Mouse (Mus musculus): ENCODE results near the gene Rnf43.
A peak's percentile ranks its signal among the peaks of the same experiment; 100 is the strongest.

Gene Rnf43

DNA sequence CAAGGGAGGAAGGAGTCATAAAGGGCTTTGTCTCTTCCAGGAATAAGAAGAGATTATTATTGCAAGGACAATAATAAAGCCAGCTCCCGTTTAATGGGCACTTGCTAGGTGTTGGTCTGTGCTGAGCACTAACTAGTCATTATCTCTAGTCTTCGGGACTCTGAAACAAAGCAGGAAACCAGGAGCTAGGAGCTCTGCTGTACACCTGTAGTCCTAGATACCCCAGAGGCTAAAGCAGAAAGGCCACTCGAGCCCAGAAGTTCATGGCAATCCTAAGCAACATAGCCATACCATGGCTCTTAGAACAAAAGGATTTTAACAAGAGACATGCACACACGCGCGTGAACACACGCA, 47.7 kb downstream of the Rnf43 start:
- DNase-seq (ENCODE audit: low spot score), result no peak

DNA sequence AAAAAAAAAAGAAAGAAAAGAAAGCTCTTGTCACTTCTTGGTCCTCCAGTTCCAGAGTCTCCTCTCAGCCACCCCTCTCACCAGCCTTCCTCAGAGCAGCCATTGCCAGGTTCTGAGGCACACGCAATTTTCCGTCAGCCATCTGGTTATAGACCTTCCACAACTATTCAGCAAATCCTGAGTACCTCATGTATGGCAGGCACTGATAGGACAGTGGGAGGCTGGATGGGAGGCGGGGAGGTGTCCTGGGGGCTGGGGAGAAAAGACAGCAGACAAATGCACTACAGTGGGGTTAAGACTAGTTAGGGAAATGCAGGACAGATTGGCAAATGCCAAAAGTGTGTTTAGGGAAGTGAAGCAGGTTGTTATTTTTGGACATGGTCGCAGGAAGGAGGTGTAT, 49.7 kb downstream of the Rnf43 start:
- no peak for DNase-seq (ENCODE audit: low spot score)

DNA sequence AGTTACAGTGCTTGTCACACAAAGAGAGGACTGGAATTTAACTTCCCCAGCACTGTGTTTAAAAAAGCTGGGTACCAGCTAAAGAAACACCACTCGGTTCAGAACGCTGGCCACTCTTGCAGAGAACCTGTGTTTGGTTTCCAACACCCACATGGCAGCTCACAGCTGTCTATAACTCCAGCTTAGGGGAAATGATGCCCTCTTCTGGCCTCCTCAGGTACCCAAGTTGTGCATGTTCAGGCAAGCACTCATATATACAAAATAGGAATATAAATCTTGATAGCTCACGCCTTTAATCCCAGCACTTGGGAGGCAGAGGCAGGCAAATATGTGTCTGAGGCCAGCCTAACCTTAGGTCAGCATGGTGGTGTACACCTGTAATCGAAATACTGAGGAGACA, 53.5 kb downstream of the Rnf43 start:
- no peak for DNase-seq (ENCODE audit: low spot score)

DNA sequence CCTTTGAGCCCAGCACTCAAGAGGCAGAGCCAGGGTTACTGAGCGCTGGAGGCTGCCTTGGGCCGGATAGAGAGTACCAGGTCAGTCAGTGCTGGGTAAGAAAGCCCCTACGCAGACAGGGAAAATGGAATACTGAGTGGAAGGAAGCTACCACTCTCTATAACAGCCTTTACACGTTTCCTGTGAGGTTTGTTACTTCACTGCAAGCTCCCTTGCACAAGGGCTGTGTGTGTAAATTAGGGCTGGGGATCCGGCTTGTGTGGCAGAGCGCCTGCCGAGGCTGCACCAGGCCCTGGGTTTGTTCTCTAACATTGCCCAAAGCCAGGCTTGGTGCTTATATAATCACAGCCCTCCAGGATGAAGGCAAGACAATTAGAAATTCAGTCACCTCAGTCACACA, 57.0 kb downstream of the Rnf43 start:
- no peak for DNase-seq (ENCODE audit: low spot score)

DNA sequence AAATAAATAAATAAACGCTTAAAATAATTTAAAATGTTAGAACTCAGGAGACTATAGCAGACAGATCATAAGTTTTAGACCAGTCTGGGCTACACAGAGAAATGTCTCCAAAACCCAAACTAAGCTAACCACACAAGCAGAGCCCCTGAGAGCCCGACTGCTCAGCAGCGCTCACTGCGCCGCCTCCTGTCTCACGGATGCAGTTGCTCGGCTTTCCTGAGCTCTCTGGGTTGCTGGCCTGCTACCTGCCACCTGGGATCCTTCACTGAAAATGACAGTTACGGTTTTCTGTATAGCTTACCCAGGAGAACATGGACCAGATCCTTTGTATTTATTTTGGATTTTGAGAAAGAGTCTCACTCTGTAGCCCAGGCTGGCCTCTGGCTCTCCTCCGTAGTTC, 57.8 kb downstream of the Rnf43 start:
- no peak for DNase-seq (ENCODE audit: low spot score)

DNA sequence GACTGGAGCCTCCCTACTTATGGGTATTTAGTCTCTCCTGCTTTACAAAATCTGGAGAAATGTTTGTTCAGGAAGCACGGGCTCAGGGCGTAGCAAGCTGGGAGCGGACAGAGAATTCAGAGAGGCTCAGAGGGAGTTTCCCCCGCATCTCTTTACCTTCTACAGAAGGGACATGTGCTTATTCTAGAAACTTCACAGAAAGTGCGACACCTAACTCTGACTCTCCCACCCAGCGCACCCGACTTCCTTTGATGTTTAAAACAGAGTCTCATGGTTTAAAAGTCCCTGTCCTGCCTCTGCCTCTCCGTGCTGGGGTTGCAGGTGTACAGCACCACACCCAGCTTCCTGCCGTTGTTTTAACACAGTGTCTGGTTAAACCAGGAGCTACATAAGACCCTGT, 58.3 kb downstream of the Rnf43 start:
- DNase-seq (ENCODE audit: low spot score), result no peak

DNA sequence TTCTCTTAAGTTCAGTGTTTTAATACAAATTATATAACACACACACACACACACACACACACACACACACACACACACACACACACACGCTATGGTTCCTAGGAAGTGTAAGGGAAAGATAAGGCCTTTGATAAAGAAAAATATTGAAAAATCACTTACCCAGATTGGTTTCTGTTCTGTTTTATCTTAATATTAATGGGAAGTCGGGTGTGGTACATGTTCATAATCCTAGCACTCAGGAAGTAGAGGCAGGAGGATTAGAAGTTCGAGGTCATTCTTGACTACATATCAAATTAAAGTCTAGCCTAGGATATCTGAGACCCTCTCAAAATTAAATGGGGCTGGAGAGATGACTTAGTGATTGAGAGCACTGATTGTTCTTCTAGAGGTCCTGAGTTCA, 59.6 kb downstream of the Rnf43 start:
- DNase-seq (ENCODE audit: low spot score), result no peak

DNA sequence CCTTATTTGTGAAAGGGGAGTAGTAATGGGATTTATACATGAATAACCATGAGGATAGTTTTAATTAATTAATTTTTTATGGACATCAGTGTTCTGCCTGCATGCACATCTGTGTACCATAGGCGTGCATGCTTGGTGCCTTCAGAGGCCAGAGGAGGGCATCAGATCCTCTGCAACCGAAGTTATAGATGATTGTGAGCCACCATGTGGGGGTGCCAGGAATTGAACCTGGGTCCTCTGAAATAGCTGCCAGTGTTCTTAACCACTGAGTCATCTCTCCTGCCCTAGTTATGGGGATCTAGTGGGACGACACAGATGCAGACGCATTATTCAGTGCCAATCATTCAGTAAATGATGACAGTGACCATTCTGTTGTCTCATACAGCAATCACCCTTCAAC, 60.4 kb downstream of the Rnf43 start:
- no peak for DNase-seq (ENCODE audit: low spot score)

DNA sequence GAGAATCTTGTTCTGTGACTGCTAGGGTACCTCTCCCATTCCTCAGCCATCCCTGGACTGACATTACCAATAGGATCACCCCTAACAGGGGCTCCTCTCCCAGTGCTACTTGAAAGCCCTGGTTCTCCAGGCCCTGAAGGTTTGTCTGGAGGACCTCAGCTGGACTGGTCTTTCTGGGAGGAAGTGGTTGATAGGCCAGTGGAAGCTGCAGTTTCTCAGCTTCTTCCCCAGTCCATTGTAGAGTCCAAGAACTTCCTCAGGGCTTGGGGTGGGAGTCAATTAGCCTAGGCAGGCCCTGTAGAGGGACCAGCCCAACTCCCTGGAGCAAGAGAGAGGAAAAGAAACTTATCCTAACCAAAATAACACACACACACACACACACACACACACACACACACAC, 63.0 kb downstream of the Rnf43 start:
- no peak for DNase-seq (ENCODE audit: low spot score)

DNA sequence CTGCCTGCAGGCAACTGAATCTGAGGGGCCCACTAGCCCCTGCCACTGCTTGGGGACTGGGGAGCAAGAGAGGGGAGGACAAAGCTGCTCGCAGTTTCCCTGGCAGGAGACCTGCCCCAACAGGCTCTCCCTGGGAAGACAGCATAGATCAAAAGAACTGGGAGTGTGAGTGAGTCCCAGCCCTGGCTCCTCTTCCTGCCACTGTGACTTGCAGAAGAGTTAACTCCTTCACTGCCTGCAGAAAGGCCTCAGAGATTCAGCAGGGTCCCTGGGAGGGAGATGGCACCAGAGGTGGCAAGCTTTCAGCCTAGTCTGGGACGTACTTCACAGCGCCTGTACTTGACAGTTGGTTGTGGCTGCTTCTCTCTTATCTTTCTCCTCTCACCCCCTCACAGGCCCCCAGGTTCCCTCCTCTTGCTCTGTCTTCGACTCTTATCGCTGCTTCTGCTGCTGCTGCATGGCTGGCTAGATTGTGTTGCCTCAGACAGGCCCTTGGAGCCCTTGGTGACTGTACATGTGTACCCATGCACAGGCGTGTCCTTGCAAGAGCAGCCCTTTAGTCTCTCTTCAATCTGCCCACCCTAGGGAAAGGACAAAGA, 63.5 kb downstream of the Rnf43 start:
- no peak for DNase-seq (ENCODE audit: low spot score)

DNA sequence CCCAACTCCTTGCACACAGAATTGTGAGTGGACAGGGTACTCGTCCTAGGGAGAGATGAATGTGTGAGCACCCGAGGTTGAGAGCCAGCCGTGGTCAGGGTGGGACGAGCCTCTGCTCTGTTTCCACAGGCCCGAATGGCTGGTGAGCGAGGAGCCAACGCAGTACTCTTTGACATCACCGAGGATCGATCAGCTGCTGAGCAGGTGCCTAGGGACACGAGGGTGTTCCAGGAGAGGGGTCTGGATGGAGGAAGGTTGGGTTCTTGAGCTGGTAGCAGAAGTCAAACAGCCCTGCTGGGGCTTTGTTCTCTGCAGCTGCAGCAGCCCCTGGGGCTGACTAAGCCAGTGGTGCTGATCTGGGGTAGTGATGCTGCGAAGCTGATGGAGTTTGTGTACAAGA, 64.5 kb downstream of the Rnf43 start:
- DNase-seq (ENCODE audit: low spot score), result no peak

DNA sequence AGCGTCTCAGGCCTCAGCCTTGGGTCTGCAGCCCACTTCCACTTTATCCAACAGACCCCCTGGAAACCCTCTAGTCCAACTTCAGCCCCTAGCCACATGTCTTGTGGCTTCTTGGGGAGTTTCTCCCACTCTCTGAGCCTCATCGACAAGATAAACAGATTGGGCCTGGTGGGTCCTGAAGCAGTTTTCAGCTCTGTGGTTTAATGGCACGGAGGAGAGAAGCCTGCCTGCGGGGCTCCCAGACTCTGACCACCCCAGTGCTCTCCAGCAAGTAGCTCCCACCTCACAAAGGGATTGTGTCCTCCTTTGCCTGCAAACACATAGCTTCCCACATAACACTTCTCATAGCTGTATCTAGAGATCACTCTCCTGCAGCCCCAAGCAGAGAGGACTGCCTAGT, 64.9 kb downstream of the Rnf43 start:
- DNase-seq (ENCODE audit: low spot score), result no peak

DNA sequence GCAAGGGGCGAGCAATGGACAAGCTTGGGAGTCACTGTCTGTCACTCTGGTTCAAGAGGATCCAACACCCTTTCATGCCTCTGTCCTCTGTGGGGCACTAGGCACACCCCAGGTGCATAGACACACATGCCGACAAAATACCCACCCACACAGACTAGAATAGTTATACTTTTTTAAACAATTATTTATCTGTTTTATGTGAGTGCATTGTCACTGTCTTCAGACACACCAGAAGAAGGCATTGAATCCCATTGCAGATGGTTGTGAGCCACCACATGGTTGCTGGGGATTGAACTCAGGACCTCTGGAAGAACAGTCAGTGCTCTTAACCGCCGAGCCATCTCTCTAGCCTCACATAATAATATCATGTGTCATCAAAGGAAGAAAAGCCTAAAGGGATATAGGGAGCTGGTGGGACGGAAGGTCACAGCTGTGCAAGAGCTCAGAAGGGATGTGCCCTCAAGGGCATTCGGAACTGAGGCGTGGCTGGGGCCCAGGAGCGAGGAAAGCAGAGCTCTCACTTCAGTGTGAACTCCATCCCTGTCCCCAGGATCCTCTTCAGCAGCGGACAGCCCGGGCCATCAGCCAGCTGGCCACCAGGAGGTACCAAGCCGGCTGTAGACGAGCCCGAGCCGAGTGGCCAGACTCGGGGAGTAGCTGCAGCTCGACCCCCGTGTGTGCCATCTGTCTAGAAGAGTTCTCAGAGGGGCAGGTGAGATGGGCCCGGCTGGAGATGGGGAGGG, 66.5 kb downstream of the Rnf43 start:
- DNase-seq (ENCODE audit: low spot score), result no peak

DNA sequence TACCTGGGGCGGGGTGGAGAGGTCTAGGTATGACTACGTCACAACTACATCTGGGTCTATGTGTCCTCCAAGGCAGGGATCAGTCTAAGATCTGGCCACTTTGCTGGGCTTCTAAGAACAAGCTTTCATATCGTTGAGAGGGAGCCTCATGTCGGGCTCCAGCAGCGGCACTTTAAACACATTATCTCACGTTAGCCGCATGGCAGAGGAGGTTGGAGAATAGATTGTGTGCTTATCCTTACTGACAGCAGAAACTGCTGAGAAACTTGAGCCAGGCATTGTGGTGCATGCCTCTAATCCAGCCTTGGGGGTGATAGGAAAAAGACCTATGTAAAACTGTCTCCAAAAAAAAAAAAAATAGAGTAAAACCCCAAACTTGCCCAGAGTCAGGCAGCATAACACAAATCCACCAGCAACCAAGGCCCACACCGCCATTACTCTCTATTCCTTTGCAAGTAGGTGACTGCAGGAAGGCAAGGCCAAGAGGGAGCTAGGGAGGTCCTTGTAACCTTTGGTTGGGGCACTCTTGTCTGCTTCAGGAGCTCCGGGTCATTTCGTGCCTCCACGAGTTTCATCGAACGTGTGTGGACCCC, 67.2 kb downstream of the Rnf43 start:
- no peak for DNase-seq (ENCODE audit: low spot score)

DNA sequence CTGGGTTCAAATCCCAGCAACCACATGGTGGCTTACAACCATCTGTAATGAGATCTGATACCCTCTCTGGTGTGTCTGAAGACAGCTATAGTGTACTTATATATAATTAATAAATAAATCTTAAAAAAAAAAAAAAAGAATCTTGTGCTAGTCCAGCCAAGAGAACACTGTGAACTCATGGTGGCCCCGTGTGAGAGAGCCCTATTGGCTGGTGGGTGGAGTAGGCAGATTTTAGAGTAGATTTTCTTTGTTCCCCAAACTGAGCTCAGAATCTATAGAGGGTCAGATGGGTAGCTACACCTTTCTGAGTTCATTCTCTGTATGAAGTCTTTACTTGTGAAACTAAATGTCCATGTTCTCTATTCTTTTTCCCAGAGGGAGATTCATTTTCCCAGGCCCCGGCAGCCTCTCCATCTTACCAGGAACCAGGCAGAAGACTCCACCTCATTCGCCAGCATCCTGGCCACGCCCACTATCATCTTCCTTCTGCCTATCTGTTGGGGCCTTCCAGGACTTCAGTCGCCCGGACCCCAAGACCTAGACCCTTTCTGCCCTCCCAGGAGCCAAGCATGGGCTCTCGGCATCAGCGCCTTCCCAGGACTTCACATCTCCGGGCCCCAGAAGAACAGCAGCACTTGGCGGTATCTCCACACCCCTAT, 68.3 kb downstream of the Rnf43 start:
- DNase-seq (ENCODE audit: low spot score), result no peak

DNA sequence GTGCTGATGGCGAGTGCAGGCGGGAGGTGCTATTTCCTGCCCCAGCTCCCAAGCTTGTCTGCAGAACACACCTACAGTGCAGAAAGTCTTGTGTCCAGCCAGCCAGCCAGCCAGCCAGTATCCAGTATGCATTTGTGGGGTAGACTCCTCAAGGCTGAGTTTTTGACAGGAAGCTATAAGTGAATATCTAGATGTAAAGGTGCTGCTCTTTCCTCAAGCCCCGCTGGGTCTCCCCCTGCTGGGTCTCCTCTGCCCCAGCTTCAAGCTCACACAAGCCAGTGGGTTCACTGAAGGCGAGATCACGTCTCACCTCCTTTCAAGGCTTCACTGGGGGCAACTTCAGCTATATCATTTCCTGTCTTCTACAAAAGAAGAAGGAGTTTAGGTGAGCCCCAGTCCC, 71.8 kb downstream of the Rnf43 start:
- DNase-seq (ENCODE audit: low spot score), result no peak

DNA sequence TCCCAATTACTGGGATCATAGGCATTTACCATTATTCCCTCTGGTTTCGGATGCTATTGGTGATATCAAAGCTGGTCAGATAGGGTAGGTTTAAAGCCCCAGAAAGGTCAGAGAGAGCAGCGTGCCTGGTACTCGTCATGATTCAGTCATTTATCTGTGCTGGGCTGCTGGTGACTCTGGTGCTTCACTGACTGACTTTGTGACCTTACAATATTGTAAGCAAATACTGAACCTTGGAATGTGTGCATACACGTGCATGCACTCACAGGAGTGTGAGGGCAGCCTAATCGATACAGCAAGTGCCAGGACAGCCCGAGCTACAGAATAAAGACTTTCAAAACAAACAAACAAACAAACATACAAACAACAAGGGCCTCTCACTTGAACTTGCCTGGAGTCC, 73.2 kb downstream of the Rnf43 start:
- DNase-seq (ENCODE audit: low spot score), result no peak

DNA sequence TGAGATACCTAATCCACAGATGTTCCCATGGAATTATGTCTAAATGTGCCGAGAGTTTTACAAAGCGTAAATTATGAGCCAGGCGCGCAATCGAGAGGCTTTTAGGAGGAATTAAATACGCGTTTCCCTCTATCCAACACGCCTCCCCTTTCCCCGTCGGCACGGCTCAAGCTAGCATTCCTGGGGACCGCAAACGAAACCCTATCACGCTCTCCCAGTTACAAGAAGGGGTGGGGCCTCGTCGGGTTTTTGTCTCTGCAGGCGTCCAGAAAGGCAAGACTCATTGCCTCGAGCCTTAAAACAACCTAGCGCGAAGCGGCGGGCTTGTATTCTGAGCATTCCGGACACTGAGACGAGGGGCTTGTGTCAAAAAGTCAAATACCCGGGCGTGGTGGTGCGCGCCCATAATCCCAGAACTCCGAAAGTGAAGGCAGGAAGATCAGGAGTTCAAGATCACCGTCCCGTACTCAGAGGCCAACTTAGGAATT, 74.2 kb downstream of the Rnf43 start:
- peak; percentile 44 for DNase-seq (ENCODE audit: low spot score)

DNA sequence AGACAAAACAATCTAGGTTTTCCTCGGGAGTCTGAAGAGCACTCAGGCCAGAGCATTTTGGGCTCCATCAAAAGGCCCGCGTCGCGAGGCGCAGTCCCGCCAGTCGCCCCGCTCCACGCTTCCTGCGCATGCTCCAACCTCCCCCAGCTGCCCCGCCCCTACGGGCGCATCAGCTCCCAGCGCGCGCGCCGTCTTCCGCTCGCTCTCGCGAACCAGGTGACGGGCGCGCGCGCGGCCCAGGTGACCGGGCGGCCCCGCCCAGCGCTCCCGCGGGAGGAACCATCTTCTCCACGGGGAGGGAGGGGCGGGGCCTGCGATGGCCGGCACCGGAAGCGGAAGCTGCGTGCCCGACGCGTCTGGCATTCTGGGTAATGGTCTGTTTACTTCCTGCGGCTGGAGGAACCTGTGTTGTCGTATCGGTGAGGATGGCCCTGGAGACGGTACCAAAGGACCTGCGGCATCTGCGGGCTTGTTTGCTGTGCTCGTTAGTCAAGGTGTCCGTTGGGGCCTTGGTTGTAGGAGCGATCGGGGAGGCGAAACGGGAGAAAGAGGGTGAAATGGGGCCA, 74.7 kb downstream of the Rnf43 start, which contains the start of gene Supt4a:
Gene Supt4a (plus strand): TSS at position 378 of the 566 bp plus-strand sequence.
- DNase-seq (ENCODE audit: low spot score), result peak; percentile 93

DNA sequence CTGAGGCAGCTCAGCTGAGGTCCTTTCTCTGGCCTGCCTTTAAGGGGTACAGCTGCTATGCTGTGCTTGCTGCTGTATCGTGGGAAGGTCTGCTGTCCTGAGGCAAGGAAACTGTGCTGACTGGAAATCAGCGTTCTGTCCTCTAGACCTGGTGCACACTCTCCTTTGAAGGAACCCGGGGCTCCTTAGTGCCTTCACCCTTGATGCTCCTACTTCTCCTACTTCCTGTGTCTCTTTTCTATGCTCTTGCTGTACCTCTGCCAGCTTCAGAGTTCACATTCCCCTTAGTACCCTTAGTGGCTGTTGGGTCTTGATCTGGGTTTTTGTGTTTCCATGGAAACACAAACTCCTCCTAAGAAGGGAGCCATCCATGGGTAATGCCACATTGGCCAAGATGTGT, 81.2 kb downstream of the Rnf43 start:
- DNase-seq (ENCODE audit: low spot score), result no peak

DNA sequence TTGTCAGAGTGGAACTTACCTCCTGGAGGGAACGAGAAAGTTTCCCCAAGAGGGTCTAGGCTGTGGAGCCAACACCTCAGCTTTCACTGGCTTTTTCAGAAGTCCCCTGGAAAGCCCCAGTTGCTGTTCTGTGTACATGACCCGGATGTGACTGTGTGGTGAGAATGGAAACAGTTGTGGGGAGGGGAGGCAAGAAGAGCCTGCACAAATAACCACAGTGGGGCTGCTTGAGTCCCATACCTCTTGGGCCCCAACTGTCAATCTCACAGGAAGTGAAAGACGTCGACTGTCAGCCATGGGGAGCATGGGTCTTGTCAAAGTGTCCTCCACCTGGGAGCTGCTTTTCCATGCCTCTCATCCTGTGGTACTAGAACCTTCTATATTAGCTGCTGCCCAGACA, 82.4 kb downstream of the Rnf43 start:
- no peak for DNase-seq (ENCODE audit: low spot score)

DNA sequence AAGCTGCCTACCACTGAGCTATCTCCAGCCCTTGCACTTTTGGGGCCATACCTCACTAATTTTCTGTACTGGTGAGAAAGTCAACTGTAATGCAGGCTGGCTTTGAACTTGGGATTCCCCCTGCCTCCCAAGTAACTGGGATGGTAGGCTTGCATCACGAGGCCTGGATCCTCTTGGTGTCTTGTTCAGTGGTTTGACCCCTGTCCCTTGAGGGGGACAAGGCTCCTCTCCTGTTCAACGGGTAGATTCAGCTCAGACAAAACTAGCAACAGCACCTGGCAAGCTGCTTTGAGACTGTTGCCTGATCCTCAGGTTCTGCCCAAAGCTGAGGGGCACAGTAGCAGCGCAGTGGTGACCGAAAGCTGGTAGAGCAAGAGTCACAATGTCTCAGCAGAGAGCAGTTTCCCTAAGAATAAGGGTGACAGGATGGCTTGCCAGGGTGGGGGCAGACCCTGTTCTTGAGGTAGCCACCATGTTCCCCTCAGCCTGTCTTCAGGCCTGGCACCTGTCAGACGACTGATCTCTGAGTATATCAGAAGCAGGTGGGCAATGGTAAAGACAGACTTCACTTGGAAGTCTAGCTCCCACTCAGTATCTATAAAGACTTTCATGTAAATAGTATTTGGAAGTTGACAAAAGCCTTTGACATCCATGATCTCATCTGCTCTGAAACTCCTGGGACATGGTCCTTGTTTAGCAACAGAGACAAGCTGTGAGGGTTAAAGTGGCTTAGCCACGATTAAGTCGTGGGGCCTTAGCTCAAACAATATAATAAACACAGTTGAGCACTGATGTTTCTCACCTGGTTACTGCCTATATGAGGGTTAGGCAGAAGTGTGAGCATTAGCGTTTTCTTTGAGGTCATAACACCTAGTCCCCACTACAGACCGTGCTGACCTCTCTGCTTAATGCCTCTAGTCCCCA, 83.4 kb downstream of the Rnf43 start:
- DNase-seq (ENCODE audit: low spot score), result no peak

Data from layer of hippocampus, adult 11-12 months (tissue).